Mouse (Mus musculus): Measurements from ENCODE around the gene Tsc22d4.

DNA sequence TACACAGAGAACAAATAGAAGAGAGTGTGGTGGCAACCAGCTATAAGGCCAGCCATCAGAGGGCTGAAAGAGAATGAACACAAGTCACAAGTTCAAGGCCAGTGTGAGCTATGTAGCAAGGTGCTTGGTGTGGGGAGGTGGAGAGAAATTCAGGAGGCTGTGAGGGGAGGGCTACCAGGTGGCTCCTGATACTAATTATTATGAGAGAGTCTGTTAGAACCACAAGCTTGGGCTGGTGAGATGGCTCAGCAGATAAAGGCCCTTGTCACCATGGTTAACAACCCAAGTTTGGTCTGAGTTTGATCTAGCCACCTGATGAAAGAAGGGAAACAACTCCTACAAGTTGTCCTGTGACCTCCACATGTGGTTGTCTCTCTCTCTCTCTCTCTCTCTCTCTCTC, 27.2 kb downstream of the Tsc22d4 start:
- TF ChIP-seq POLR2A (IDR thresholded peaks at IDR 0.05; ENCODE audit: low read depth, low read length) (no peak), CTCF (IDR thresholded peaks at IDR 0.05; ENCODE audit: extremely low read depth, insufficient read depth, insufficient read length, insufficient replicate concordance) (no peak)

Data from spleen, adult 2 months (tissue).